Mouse (Mus musculus) urinary bladder, postnatal 25 days (tissue): ENCODE data around the gene Tmem263.

ENCODE experiments used
- DNase-seq: peaks from one replicate; pipeline ENCODE4 v3.0.0; 2022; ENCODE audit warnings: low spot score

Gene Tmem263

GRCm38 (mm10) chr10:85102247-85103084 is at the start of gene Tmem263, which contains the start of gene Fhl4:
Gene Tmem263, plus strand, starts transcription at chr10:85102627.
Gene Fhl4, minus strand, starts transcription at chr10:85102495.
- DNase-seq: peak; percentile 67

- DNase-seq: no peak
These were observed 47.6 kb upstream of the Tmem263 start for GRCm38 (mm10) chr10:85054876-85055275.

- DNase-seq: no peak
These were observed 30.7 kb upstream of the Tmem263 start for GRCm38 (mm10) chr10:85071605-85072152.

DNA sequence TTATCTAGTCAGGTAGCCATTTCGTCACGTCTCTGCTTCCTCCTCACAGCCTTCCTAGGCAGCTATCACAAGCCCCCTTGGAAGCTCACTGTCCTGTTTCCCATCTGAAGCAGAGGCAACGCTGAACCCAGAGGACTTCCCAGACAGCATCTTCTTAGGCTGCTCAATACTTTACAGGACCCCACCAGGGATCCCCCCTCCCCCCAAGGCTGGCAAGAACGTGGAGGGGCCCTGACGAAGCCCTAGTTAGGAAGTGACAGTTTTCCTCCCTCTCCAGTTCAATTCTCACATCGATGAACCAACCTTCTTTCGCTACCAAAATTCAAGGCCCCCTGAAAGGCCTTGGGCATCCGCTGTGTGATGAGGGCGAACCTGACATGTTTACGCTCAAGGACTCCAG is 586 bp upstream of the Tmem263 start:
- peak; percentile 3 for DNase-seq

GRCm38 (mm10) chr10:85103085-85103885 is 858 bp downstream of the Tmem263 start:
- peak; percentile 8 for DNase-seq

DNA sequence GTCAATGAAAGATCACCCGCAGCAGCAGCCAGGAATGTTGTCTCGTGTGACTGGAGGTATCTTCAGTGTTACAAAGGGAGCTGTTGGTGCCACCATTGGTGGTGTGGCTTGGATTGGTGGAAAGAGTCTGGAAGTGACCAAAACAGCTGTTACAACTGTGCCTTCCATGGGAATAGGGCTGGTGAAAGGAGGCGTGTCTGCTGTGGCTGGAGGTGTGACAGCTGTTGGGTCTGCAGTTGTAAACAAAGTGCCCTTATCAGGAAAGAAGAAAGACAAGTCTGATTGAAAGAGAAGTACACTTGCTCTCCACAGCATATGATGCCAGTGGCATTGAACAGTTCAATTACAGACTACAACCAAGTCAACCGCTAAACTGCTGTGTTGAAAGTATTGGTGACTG is 12.0 kb downstream of the Tmem263 start:
- DNase-seq: no peak

DNA sequence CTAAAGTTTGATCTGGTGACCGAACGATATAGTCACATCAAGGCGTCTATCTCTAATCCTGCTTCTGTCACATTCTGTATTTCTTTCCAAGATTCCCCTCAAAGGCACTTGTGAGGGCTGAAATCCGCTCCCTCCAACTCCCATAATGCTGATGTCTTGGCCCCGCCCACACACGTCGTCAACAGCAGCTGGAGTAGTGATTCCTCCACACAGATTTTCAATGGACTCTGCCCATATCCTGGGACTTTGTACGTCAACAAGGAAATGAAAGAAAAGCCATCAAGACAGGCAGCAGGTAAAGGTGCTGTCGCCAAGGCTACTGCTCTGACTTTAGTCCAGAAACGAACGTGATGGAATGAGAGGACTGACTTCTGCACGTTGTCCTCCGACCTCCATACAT is 22.8 kb downstream of the Tmem263 start:
- DNase-seq: no peak

DNA sequence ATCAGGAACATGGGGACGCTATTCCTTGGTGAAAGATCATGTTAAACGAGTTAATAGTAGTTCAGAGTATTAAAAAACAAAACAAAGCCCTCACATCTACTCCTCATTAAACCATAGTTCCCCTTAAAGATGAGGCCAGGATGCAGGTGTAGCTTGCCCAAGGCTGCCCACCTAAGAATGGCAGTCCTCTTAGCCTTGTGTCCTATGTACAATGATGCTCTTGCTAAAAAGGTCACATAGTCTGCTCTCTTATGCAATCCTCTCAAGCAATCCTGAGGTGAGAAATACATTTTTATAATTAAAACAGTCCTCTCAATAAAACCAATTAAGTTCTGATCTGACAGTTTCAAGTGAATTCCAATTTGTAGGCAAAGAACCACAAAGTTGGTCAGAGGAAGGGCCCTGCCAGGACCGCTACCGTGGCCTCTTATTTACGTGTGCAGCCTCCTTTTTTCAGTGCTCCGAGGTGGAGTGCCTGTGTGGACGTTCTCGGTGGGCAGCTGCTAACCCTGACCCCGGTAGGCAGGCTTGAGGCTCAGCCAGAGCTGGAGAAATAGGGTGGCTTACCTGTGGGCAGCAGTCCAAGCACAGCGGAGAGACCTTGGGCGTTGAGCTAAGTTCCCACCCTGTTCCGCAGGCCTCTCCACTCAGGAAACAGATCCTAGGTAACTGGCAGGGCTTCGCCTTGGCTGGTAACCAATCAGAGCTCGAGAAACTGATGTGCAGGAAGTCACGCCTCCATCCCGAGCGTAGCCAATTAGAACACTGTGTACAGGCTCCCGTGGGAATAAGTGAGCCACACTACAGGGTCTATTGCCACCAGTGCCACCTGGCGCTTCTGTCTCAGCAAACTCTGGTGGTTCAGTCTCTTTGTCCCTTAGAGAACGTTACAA is 25.2 kb downstream of the Tmem263 start, which contains the start of gene Mterf2:
TSS of gene Mterf2 (minus strand) at position 633 of the 893 bp plus-strand sequence.
- DNase-seq: peak; percentile 69

DNA sequence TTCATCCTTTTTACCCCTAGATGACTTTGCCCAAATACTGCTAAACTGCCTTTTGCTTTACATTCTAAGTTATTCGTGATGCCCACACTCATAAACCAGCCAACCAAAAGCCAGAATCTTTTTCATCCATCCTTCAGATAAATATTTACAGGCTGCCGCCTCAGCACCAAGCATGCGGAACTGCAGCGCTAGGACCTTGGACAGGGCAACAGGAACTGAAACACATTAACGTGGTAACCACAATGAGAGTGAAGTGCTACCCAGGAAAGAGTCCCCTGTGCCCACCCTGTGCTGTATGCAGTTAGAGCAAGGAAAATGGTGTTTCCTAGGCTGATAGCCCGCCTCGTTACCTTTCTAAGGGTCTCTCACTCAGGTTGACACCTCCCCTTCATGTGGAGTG is 26.0 kb downstream of the Tmem263 start:
- peak; percentile 16 for DNase-seq

GRCm38 (mm10) chr10:85136573-85136972 is 34.1 kb downstream of the Tmem263 start:
- DNase-seq: no peak

GRCm38 (mm10) chr10:85141465-85141864 is 39.0 kb downstream of the Tmem263 start:
- no peak for DNase-seq

GRCm38 (mm10) chr10:85146282-85146681 is 43.9 kb downstream of the Tmem263 start:
- DNase-seq: no peak

- DNase-seq: no peak
These were observed 46.8 kb downstream of the Tmem263 start for GRCm38 (mm10) chr10:85149226-85149625.

DNA sequence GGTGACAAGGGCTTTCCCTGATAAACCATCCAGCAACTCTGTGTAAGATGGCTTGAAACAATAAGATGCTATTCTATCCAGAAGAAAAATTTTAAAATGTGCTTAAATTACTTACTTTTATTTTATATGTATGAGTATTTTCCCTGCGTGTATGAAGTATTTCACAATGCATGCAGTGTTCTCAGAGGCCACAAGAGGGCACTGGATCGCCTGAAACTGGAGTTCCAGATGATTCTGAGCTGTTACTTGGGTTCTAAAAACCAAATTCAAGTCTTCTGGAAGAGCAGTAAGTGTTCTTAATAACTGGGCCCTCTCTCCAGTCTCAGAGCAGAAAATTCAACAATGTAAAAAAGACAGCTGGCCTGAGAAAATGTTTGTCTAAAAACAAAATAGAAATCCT is 51.8 kb downstream of the Tmem263 start:
- peak; percentile 50 for DNase-seq

GRCm38 (mm10) chr10:85157451-85157850 is 55.0 kb downstream of the Tmem263 start:
- DNase-seq: no peak

DNA sequence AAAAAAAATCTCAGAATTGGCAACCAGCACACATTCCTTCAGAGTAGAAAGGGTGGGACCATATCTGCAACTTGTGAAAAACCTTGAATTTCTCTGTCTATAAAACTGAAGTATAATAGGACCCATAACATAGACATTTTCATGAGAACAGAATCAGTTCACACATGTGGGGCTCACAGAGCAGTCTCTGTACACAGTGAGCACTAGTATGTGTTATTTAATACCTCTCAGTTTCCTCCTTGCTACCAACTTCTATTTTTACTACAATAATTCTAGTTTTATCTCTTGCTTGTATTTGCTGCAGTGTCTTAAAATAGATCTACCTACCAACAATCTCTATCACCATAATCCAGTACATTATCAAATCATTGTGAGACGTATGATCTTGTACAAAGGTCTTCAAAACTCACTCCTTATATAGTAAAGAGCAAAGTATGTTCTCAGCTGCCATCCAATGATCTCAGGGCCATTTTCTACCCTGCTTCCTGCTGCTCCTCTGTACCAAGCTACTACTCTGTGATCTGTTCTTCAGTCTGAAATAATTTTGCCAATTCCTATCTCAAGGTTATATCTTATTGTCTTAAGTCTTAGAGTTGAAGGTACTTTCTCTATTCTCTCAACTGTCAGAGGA is 57.7 kb downstream of the Tmem263 start:
- no peak for DNase-seq

GRCm38 (mm10) chr10:85161745-85162351 is 59.4 kb downstream of the Tmem263 start:
- DNase-seq: no peak

DNA sequence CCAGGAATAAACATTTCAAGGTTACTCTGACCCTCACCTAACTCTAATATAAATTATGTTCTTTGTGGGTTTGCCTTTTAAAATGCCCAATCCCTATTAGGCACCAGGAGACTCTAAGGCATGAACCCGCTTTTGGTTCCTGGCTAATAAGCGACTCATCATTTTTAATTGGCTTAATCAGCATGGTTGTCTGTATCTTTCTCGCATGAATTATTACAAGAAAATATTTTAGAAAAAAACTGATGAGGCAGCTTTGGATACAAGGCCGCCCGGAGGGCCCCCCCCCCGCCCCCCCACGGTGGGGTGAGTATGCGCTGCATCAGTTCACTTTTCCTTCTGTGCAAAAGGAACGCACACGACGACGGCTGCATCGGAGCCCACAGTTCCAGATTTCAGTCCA is 62.4 kb downstream of the Tmem263 start:
- no peak for DNase-seq

DNA sequence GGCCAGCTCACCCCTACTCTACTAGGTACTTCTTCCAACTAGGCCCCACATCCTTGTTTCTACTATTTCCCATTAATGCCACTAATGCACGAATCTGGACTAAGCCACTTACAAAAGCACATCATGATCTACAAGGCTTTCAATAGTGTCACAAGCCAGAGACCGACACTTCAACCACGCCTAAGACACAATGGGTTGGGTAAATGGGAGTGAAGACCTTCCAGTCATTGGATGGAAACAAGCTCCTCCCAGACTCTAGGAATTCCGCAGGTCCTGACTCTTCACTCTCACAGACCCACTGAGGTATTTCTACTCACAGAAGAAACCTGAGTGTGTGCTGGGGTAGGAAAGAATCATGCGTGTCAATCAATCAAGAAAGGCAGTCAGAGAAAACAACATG is 62.9 kb downstream of the Tmem263 start:
- DNase-seq: no peak
